Mouse (Mus musculus): ENCODE results near the gene Ltbp3.

GRCm38 (mm10) chr19:5802787-5803040, 62.0 kb downstream of the Ltbp3 start:
- TF ChIP-seq CTCF (IDR thresholded peaks at IDR 0.05; ENCODE audit: low read depth): no peak
- TF ChIP-seq EP300 (optimal IDR thresholded peaks at IDR 0.05): no peak
